Mouse (Mus musculus) cerebellum, adult 2 months (tissue): Measurements from ENCODE around the gene Pik3ca. TPM values are rescaled to one million over a fixed set of nuclear protein-coding genes. Genes with fewer than 3 reads are reported as not detected.

Source experiments
- DNase-seq, 2 experiments: peaks; one replicate each; pipeline ENCODE4 v3.0.0; 2021
- H3K27ac ChIP-seq: fragments of 200-500 bp; 2 replicates; pipeline ENCODE4 v1.5.1; 2012; ENCODE audit warnings: low read length, control low read depth, inconsistent platforms; ENCODE audit not compliant: insufficient read depth
- H3K27me3 ChIP-seq: fragments of 200-500 bp; 2 replicates; pipeline ENCODE4 v1.6.1; 2012; ENCODE audit warnings: inconsistent platforms, mild to moderate bottlenecking, low read length, moderate library complexity; ENCODE audit not compliant: control insufficient read depth, insufficient read depth
- H3K4me1 ChIP-seq: fragments of 200-500 bp; 2 replicates; pipeline ENCODE4 v1.6.1; 2011; ENCODE audit warnings: low read length; ENCODE audit not compliant: control insufficient read depth, insufficient read depth
- H3K4me3 ChIP-seq: fragments of 200-500 bp; replicated peaks from 2 replicates; pipeline ENCODE3; 2011; ENCODE audit warnings: mild to moderate bottlenecking, low read depth, low read length, control low read depth; ENCODE audit not compliant: insufficient read depth
- CTCF ChIP-seq: fragments of 200-500 bp; IDR thresholded peaks from 2 replicates; pipeline ENCODE4 v1.5.1; 2011; ENCODE audit warnings: low read depth, mild to moderate bottlenecking, control low read depth, low read length, moderate library complexity, borderline replicate concordance; ENCODE audit not compliant: insufficient read depth
- POLR2A ChIP-seq: fragments of 200-500 bp; IDR thresholded peaks from 2 replicates; pipeline ENCODE4 v1.6.1; 2011; ENCODE audit warnings: low read length, control low read depth, borderline replicate concordance; ENCODE audit not compliant: insufficient read depth
- WGBS: fragments of 180-500 bp; shearing (Covaris S2); methylation state at CpG from one replicate; pipeline ENCODE4 v1.1.7; 2018; 5-methylcytosine and 5-hydroxymethylcytosine counted together
- polyA plus RNA-seq: library from polyadenylated mRNA; depleted of rRNA; stranded (reverse); fragments of >200 nt; gene quantifications from 2 replicates; pipeline ENCODE4 v1.2.3, GENCODE M21; 2012; rRNA removed

The Pik3ca gene
- polyA plus RNA-seq, result 29.0 and 29.7 TPM in 2 replicates

DNA sequence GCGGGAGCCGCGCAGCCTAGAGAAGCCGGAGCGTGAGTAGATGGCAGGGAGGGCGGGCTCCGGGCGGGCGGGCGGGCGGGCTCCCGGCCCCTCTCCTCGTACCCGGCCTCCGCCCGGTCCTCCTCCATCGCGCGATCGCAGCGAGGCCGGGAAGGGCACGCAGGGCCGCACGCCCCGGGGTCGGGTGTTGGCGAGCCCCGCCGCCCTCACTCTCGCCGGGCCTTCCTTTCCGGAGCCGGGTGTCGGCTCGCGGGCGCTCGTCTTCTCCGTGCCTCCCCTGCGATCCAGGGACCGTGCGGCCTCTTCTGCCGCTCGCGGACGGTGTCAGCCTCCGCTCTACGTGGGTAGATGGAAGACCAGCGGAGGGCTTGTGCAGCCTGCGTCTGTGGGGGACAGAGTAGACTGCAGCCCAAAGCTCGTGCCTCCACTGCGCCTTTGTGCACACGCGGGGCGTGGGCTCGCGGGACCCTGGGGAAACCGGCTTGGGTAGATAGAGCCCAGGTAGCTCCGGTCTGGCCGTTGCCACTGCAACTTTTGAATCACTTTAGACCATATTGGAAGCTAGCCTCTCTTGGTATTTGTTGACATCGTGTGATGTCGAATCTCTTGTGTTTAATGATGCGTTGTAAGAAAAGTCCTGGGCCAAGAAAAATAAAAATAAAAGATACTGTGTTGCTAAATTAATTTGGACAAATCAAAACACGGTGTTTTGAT lies at the start of gene Pik3ca:
Gene Pik3ca (plus strand): TSS at position 211 of the 714 bp plus-strand sequence.
- WGBS, result under 1% methylated on average over 62 of the region's 65 CpGs
- peak within 1 kb of the TSS; percentile 71 for H3K4me3 ChIP-seq
- TF ChIP-seq POLR2A (0 out of 2 replicates have a peak, but pooled peaks have one; percentile 13), CTCF (no peak)
- DNase-seq, result peak; percentile 59 to 72
- H3K27ac ChIP-seq, result peak within 1 kb of the TSS; percentile 78
- H3K4me1 ChIP-seq, result peaks cover 7% of the 10 kb centered on the region
- no peaks in the 10 kb centered on the region for H3K27me3 ChIP-seq

DNA sequence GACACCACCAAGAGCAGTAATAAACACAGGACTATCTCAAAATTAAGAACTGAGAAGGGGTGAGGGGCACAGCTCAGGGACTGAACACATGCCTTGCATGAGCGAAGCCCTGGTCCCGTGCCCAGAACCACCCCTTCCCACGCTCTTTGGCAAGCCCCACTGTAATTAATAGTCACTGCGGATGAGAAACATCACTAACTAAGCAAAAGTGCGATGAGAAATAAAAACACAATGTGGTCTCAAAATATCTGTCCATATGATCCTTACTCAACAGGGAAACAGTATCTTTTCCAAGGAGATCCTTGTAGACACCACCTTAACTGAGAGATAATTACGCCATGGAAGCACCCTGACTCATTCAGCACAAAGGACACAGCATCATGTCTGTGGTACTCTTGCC lies 49.6 kb upstream of the Pik3ca start:
- TF ChIP-seq CTCF (no peak), POLR2A (no peak)
- H3K4me1 ChIP-seq, result peaks cover 6% of the 10 kb centered on the region
- no peak overlapping the region for H3K27ac ChIP-seq
- DNase-seq, result no peak
- no peak overlapping the region for H3K4me3 ChIP-seq
- 20% methylated on average over 6 of the region's 6 CpGs for WGBS
- no peaks in the 10 kb centered on the region for H3K27me3 ChIP-seq

DNA sequence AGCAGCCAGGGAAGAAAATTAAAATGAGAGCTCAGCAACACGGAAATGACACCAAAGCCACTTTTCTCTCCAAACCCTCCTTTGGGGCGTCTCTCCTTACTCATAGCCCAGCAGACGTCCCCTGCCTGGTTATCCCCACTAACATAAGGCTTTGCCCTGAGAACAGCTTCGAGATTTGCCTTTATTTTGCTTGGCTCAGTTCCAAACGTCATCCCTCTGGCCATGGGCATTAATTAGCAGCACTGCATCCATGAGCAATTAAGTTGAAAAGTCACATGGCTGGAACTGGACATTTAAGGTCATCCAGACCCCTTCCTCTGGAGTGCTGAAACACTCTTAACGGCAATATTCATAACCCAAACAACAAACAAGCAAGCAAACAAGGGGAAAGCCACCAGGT lies 36.2 kb upstream of the Pik3ca start:
- no peak for DNase-seq
- no peak overlapping the region for H3K4me3 ChIP-seq
- WGBS, result 18% methylated on average over 6 of the region's 6 CpGs
- peaks cover 8% of the 10 kb centered on the region for H3K4me1 ChIP-seq
- no peak overlapping the region for H3K27ac ChIP-seq
- TF ChIP-seq CTCF (no peak), POLR2A (no peak)
- H3K27me3 ChIP-seq, result no peaks in the 10 kb centered on the region

DNA sequence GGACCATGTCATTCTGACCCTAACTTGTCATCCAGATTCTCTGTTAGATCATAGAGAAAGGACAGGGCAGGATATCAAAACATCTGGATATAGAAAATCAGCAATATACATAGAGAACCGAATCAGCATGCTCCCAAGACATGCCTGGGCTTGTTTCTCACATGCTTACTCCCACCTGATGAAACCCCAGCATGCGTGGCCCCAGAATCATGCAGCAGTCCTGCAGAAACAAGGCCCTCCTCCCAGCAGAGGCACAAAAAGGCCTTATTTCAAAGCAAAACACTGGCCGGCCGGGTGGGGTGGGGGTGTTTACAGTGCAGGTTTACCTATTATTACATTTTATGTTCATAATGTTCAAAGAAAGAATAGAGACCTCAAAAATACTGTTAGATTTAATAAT lies 33.3 kb upstream of the Pik3ca start:
- H3K27ac ChIP-seq, result no peak overlapping the region
- DNase-seq, result no peak
- no peaks in the 10 kb centered on the region for H3K27me3 ChIP-seq
- peak overlapping the region; percentile 44 for H3K4me3 ChIP-seq
- WGBS, result 37% methylated on average over 4 of the region's 4 CpGs
- TF ChIP-seq CTCF, result no peak
- no peak for TF ChIP-seq POLR2A
- H3K4me1 ChIP-seq, result peaks cover 8% of the 10 kb centered on the region

DNA sequence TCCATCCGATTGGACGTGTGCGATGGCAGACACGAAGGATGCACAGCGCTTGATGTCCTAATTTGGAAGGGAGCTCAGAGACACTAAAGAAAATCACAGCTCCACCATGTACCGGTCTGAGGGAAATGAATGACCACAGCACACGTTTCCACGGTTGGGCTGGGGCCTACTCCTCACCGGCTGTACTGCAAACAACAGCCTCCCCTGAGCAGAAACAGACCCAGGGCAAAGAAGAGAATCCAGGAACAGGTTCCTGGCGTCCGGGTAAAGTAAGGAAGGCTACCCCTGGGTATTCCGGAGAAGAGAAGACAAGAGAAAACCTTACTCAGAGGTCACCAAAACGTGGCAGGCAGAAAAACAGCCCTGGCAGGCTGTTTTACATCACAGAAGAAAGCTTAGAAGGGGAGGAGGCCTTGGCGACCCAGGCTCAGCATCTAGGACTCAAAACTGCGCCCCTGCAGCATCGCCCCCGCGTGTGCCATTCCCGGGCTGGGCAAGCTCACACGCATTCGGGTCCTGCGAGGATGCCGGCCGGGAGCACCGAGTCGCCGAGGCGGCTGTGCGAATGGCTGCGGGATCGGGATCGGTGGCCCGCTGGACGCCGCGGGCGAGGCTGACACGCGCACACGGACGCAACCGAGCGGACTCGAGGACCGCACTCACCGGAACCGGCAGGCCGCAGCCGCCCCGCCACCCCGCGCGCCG lies 32.5 kb upstream of the Pik3ca start:
- Histone ChIP-seq H3K4me1 (peaks cover 8% of the 10 kb centered on the region), H3K27ac (peak overlapping the region; percentile 71), H3K4me3 (peak overlapping the region; percentile 79), H3K27me3 (no peaks in the 10 kb centered on the region)
- TF ChIP-seq POLR2A (no peak), CTCF (no peak)
- peak in 1 of 2 experiments; percentile 51 for DNase-seq
- WGBS, result under 1% methylated on average over 54 of the region's 54 CpGs

DNA sequence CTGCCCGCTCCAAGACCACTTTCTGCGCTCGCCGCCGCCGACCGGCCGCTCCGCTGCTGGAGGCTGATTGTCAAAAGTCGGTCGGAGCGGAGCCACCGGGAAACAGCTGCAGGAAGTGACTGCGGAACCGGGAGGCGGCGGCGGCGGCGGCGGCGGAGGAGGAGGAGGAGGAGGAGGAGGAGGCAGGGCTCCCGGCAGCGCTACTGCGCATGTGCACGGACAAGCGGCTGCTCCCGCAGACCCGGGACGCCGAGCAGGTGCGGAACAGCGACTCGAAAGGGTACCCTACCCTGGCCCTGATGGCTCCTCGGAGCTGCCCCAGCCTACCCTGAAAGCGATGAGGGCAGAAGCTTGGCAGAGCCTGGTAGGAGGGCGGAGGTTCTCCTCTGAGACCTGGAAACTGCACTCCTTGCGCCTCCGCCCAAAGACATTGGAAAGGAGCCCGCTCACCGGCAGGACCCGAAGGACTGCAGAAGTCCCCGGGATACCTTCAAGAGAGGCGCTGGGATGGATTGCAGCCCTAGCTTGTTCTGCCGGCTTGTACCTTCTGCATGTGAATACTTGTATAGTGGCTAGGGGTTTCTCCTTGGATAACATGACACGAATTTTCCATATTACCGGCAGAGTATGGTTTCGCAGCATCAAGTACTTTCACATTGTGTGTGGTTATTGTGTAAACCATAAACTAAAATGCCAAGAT lies 31.8 kb upstream of the Pik3ca start, which contains the start of gene Zmat3:
Gene Zmat3 (minus strand): TSS at position 469 of the 700 bp plus-strand sequence.
- TF ChIP-seq CTCF (no peak), POLR2A (peak; percentile 86)
- H3K4me1 ChIP-seq, result peaks cover 4% of the 10 kb centered on the region
- H3K27me3 ChIP-seq, result no peaks in the 10 kb centered on the region
- DNase-seq, result peak; percentile 89 to 93
- H3K27ac ChIP-seq, result peak within 1 kb of the TSS; percentile 89
- WGBS, result under 1% methylated on average over 38 of the region's 48 CpGs
- H3K4me3 ChIP-seq, result peak within 1 kb of the TSS; percentile 79

DNA sequence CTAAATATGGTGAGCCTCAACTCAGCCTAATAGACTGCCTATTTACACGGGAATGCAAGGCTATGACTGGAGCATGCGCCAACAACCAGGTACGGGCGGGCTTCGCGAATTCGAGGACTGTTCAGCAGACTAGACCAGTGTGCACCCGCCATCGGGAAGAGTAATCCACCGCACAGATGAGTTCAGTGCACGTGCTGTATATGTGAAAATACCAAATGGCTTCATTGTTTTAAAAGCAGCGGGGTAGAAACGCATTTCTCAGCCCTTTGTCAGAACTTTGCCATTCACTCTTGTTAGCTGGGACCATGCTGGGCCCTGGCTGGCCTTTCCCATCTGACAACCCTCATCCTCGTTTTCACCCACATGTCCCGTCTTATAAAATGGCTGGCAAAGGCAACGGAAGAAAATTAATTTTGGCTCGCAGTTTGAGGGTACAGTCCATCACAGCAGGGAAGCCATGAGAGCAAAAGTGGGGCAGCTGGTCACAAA lies 31.2 kb upstream of the Pik3ca start:
- TF ChIP-seq POLR2A, result no peak
- TF ChIP-seq CTCF, result no peak
- H3K4me1 ChIP-seq, result peaks cover 3% of the 10 kb centered on the region; the same call in 1 of the 2 replicates
- H3K27me3 ChIP-seq, result no peaks in the 10 kb centered on the region
- peak in 1 of 2 experiments; percentile 56 for DNase-seq
- WGBS, result 22% methylated on average over 17 of the region's 17 CpGs
- H3K27ac ChIP-seq, result 0 out of 2 replicates have a peak overlapping the region, but pooled peaks have one; percentile 7
- peak overlapping the region; percentile 79 for H3K4me3 ChIP-seq
